Mouse (Mus musculus) embryonic fibroblast, embryonic 13.5 days (primary cell): Measurements from ENCODE around the gene Olfr545.

Experiments used
- CTCF ChIP-seq: IDR thresholded peaks from 2 replicates; pipeline ENCODE4 v1.5.1; 2011; ENCODE audit warnings: mild to moderate bottlenecking, control low read depth, low read length, moderate library complexity, borderline replicate concordance; ENCODE audit not compliant: insufficient read depth
- POLR2A ChIP-seq: IDR thresholded peaks from 2 replicates; pipeline ENCODE4 v1.6.1; 2011; ENCODE audit warnings: low read depth, mild to moderate bottlenecking, control low read depth, low read length, moderate library complexity

DNA sequence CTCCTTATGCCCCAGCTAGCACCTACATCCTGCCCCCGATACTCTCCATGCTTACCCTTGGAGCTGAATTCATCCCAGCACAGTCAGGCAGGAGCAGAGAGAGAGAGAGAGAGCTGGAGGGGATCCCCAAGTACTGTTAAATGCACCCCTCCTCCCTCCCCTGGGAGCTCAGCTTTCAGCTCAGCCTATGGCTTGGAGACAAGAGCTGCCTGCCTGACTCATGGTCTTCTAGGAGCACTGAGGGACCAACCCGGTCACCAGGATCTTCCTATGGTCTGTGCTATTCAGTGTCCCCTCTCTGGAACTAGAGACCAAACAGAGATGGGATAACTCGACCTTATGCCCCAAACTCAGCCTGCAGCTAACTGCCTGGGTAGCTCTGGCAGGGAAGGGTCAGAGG lies at the start of gene Olfr545:
- TF ChIP-seq CTCF (no peak), POLR2A (no peak)
